Mouse (Mus musculus): ENCODE measurements around the gene Slc1a3.

Gene Slc1a3

DNA sequence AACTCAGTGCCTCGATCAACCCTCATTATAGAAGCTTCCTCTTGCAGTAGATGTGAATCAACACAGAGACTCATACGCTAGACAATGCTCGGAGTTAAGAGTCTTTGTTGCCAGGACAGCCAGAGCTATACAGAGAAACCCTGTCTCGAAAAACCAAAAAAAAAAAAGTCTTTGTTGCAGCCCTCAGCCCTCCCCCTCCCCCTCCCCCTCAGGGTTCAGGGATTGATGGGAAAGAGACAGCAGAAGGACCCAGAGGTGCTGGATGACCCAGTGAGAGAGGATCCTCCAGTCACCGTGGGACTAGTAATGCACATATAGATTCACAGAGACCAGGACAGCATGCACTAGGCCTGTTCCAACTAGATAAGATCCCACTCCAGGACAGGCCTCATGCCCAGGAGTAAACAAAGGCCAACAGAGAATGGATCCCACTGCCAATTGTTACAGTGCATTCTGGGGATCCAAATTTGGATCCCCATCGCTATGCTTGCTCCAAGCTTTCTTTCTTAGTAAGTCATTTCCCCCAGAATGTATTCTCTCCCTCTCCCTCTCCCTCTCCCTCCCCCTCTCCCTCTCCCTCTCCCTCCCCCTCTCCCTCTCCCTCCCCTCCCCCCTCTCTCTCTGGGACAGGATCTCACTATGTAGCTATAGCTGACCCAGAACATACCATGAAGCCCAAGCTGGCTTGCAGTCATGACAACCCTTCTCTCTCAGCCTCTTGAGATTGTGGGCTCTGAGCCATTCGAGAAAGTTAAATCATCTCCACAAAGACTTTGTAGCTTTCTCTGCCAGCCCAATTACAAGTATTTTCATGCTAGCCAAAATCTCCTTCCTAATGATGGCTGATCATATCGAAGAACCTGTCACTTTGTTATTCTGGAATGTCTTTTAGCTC, 52.2 kb downstream of the Slc1a3 start:
- no peak for DNase-seq (ENCODE audit: low read depth)

DNA sequence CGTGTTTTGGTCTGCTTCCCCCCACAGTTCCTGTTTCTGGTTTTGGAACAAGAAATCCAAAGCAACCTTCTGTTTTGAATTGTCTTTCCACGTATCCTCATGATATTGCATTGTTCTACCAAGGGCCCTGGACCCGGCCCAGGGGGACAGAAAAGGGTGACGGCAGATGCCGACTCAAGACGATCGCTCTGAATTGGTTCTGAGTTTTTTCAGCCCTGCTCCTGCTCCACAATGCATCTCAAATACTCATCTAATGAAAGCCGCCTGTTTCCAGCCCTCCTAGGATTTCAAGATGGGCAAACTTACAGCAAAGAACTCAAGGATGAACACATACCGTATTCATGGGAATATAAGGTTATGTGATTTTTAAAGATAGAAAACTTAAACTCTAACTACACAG, 55.3 kb downstream of the Slc1a3 start:
- no peak for DNase-seq (ENCODE audit: low read depth)

DNA sequence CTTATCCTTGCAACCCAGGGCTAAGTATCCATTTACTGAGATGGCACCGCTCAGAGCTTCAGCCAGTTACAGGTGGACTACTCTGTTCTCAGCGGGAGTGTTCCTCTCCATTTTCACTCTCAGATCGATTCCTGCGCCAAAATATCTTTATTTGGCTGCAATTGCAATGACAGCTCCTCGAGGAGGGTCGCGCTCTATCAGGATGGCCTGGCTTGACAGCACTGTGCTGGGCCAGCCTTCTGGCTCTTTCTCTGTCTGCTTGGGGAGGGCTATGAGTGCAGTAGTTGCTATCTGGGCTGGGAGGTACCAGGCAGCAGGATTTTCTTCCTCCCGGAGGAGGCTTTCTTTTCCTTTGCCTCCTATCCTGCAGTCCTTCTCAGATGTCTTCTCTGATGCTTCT, 57.9 kb downstream of the Slc1a3 start:
- DNase-seq (ENCODE audit: low read depth) = no peak

DNA sequence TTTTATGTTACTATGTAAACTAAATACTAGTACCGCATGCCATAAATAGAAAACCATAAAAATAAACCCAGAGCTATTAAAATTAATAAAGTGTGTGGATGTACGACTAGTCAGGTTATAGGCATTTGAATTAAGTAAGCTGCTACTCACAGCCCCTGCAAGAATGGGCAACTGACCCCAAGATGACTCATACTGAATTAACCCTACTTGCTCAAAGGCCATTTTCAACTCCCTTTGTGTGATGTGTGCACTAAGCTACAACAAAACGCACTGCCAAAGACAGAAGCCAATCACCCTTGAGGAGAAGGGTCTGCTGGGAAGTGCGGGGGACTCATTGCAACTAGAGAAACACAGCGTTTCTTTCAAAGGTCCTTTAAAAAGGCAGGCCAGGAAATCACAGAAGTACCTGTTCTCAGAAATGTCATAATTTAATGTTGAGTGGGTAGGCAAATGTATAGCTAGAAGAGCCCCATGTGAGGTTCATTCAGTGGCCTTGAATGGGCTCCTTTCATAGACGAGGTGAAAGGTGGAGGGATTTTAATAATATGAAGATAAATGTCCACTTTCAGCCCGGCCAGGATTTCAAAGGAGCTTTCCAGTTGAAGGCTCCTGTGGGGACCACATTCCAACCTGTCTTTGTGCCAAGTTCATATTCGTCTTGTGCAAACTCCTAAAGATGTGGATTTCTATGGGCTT, 66.4 kb downstream of the Slc1a3 start:
- no peak for DNase-seq (ENCODE audit: low read depth)

DNA sequence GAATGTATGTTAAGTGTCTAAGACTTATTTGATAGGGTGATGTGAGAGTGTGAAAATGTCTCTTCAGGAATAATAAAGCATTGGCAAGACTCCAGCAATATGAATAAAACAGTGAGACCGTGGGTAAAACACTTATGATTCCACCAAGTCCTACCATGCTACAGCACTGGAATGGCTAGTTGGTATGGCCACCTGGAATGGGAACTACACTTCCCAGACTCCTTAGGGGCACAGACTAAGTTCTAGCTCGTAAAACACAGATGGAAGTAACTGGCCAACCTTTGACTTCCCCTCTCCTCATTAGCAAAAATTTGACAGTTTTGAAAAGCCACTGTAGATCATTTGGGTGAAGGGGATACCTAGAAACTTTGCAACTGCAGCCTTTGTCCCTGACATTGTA, 70.7 kb downstream of the Slc1a3 start:
- no peak for DNase-seq (ENCODE audit: low read depth)

DNA sequence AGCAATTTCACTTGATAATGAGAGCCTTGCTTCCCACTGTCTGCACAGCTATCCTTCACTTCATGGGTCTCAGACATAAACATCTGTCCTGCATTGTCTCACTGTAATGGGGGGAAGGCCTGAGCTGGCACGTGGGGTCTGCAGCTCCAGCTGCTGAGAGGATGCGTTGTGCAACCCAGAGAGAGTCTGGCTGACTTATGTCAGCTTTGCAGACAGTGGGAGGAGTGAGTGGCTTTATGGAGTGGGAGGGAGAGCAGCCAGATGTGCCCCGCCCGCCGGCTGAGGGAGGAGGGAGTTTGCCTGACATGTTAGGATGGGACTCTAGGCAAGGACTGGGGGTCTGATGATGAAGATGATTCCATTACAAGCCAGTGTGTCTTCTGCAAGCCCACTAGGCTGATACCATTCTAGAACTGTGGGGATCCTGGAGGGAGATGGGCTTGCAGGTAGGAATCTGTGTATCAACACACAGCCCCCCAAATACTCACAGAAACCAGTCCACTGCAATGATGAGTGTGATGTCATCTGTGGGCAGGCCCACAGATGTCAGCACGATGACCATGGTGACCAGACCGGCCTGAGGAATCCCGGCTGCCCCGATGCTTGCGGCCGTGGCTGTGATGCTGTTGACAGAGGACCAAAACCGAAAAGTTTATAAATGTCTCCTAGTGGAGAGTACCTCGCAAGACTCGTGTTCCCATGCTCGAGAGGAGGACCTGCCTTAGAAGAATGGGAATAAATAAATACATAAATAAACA, 71.8 kb downstream of the Slc1a3 start:
- DNase-seq (ENCODE audit: low read depth) = no peak

DNA sequence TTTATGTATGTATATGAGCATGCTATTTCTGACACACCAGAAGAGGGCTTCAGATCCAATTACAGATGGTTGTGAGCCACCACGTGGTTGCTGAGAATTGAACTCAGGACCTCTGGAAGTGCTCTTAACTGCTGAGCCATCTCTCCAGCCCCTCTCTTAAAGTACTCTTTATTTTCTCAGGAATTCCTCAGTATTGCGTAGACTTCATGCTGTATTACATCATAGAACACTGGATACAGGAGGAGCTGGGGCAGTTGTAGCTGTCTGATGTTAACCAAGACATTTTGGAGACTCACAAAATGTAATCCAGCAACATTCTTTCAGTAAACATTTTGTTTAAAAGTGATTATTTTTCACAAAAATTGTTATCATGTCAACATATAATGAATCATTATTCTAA, 73.3 kb downstream of the Slc1a3 start:
- DNase-seq (ENCODE audit: low read depth) = no peak

DNA sequence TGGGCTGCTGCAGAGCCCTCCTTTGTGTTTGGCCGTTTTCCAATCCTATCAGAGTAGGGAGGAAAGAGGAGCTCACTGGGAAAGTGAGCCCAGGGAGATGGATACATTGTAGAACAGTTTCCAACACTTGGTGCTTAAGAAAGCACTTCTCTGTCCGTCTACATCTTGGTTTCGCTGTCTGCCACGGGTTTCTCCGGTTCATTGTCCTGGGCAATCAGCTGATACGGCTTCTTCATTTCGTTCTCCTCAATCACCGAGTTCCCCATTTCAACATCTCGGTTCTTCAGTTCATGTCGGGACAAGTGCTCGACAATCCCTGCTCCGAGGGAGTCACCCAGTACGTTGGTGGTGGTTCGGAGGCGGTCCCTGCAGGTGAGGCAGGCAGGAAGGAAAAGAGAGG, 74.6 kb downstream of the Slc1a3 start:
- no peak for DNase-seq (ENCODE audit: low read depth)

DNA sequence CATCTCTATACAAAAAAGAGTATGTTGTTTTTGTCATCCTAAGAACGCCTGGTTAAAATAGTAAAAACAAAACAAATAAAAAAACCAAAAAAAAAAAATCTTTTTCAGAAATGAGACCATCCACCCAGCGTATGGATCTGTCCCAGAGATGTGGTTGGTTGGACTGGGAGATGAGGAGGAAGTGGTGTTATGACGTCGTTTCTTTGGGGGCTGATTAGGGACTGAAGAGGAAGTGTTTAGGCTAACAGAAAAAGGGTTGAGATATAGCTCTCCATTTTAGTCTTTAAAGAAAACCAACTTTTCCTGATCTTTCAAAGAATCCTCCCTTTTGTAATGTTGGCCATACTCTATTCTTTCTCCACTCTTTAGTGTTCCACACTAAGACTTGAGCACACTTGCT, 75.8 kb downstream of the Slc1a3 start:
- no peak for DNase-seq (ENCODE audit: low read depth)

DNA sequence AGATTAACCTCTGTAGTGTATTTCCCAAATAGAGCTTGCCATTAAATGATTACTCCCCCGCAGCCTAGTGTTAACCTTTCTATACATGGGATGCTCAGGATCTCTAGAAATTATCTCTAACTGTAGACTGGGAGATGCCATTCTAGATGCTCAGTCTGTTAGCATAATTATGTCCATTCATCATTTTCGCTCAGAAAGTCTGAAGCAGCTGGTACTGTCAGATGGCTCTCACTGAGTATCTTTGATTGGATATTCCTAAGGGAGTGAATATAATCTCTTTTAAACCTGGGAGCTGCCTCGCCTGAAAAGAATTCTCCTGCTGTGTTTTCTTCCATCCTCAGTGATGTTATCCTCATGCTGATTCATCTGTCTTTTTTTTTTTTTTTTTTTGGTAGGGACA, 76.2 kb downstream of the Slc1a3 start:
- DNase-seq (ENCODE audit: low read depth) = no peak

DNA sequence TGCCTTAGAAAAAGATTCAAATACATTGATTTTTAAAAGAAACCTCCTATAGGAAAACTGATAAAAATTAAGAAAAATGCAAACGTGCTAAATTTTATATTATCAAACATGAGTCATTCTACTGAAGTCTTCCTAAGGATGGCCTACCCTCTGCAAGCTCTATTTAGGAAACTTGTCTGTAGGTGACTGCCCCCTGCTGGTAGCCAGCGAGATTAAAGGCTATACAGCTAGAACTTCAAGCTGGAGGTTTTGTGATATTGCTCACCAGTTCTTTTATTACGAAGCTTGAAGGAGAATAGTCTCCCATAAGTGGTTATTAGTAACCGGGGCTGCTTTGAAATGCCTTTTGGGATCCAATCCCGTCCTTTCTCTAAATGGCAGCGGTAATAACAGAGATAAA, 77.2 kb downstream of the Slc1a3 start:
- no peak for DNase-seq (ENCODE audit: low read depth)

DNA sequence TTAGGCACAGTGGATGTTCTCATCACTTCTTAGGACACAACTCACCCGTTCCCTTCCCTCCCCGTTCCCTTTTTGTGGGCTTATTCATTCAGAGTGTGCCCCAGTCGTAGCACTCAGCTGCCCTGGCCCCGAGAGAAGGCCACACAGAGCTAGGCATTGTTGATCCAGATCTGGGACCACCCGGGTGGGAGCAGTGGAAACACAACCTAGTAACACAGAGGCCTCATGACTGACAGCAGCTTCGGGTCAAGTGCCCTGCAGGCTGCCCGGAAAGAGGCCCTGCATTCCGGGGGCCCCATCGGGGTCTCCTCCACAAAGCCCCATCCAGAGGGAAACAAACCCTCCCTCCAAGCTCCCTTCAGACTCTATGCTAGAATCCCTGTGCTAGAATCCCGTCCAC, 78.2 kb downstream of the Slc1a3 start:
- DNase-seq (ENCODE audit: low read depth) = no peak

DNA sequence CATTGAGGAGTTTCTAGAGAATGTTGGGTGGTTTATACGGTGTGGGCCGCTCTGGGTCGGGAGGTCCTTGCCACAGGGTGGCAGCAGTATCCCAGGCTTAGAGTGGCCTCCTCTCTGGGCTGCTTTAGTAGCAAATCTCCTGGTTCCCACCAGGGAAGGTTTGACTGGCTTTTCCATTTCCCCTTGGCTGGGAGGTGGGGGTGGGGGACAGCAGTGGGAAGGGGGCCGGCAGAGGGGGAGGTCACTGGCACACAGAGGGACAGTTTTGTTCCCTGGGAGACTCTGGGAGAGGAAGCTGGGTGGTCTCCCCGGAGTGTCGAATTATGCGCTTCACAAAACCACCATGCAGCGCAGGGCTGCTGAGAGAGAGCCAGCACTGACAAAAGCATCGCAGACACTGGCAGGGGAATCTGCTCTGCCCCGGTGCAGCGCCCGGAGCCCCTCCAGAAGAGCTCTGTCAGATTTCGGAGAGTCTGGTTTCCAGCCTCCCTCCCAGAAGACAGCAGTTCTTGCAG, 81.2 kb downstream of the Slc1a3 start:
- no peak for DNase-seq (ENCODE audit: low read depth)

DNA sequence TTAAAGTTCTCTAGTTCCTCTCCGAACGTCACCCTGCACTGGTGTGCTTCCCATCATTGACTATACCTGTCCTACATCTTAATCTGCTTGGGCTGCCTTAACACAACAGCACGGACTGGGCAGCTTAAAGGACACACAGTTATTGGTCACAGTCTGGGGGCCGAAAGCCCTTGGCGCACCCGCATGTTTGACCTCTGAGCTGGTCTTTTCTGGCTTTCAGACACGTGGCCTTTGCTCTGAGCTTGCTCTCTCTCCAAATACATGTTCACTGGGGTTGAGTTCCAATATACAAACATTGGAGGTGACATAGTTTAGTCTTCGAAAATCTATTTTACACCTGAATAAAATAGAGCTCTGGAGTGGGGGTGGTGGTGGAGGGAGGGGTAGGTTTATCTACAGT, 82.4 kb downstream of the Slc1a3 start:
- no peak for DNase-seq (ENCODE audit: low read depth)

DNA sequence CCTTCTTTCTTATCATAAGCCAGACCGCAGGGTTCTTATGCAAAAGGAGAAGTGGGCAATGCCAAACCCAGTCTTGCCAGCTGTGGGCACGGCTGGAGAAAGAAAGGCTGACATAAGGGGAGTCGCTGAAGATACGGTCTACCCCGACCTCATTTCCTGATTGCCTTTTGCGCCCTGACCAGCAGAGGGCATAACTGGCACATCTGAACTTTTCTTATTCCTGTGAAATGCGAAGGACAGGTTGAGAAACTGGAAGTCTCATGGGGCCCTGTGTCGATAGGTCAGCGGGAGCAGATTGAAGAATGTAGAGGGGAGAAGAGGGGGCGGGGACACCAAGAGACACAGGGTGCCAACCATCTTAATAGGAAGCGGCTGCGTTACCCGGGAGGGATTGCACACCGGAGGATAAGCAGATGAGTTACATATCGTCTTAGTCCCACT, 83.4 kb downstream of the Slc1a3 start:
- peak; percentile 76 for DNase-seq (ENCODE audit: low read depth)

DNA sequence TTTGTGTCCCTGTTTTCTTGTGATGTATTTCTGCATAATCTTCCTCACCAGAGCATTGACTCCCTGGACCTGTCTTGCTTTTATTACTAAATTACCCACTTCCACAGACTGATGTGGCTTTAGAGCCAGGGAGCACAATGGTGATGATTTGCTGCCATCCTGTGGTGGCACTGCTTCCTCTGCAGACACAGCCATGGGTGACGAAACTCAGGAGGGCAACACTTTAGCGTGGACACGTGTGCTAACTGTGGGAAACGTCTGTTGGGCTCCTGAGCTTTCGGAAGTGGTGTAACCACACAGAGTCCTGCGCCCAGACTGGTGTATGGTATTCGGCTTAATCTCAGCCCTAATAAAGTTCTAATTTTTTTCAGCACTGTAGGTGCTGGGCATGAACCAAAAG, 85.2 kb downstream of the Slc1a3 start:
- peak; percentile 65 for DNase-seq (ENCODE audit: low read depth)

DNA sequence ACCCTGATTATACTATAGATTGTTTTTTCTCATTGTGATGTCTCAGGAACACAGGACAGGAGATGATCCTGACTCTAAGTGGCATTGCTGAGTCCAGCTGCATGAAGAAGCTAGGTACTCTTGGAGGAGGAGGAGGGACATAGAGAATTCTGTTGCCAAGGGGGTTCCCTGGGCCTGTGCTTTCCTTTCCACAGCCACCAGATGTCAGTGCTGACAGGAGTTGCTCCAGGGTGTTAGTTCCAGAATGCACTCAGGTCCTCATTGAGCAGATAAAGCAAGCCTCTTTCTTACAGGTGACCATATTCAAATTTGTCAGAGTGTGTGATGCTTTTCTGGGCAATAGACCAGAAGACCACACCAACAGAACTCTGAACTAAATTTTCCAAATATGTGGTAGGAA, 86.7 kb downstream of the Slc1a3 start:
- DNase-seq (ENCODE audit: low read depth) = no peak

DNA sequence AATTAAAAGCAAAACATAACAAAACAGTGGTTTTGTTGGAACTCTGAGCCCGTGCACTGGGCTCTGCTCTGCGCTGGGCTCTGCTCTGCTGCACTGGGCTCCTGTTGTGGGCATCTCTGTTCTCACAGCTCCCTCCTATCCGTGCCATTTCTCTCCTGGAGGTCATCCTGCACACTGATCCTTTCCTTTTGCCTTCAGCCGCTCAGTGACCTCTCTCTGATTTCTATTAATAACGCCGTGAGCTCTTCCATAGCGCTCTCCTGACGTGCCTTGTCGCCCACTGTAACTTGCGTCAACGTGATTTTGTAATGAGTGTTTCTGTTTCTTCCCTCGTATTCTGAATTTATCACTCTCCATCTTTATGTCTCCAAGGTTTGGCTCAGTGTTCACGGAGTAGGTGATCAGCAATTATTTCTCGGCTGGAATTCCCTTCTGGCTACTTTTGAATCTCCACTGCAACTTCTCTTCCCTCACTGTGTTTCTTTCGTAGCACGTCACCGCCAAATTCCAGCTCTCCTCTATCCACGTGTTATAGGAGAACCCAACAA, 91.0 kb downstream of the Slc1a3 start:
- DNase-seq (ENCODE audit: low read depth) = no peak

DNA sequence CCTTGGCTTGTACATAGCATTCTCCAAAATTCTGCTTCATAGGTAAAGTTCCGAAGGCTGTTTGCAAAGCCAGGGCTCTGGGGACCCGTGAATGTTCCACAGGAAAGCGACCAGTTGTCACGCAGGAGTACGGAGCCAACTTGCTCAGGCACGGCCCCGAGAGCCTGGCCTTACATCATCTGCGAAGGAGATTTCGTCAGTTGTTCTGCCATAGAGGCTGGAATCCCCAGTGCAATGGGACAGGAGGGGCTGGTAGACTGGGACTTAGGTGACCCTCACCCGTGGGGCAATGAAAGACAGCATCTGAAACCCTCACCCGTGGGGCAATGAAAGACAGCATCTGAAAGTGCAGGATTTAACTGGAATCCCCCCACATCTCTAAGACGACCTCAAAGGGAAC, 94.3 kb downstream of the Slc1a3 start:
- no peak for DNase-seq (ENCODE audit: low read depth)

DNA sequence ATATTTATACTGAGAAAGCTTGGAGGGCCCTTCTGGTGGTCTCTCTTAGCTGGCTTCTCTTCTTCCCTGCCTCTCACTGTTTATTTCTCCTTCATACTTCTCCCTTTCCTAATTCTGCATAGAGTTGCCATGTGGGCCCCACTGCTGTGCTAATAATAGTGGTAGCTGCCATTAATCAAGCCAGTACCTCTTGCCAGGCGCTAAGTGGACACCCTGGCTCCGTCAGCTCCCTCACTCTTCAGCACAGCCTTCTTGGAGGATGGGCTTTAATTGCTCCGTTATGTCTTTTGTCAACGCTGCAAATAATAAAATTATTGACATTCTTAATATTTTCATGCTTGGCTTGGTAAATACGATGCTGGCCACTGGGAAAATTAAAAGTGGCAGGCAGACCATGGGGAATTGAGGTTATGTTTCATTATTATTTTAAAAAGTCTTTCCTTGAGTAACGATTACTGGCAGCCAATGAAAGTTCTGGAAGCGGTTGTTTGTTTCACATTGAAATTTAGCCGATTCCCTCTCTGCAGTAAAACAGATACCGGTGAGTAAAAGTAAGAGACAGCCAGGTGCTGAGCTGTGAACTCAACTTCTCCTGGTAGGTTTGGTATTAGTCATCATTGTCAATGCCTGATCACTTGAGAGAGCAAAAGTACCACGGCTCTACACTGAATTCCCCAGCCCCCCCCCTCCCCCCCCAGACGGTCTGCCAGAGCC, 94.9 kb downstream of the Slc1a3 start:
- DNase-seq (ENCODE audit: low read depth) = no peak

DNA sequence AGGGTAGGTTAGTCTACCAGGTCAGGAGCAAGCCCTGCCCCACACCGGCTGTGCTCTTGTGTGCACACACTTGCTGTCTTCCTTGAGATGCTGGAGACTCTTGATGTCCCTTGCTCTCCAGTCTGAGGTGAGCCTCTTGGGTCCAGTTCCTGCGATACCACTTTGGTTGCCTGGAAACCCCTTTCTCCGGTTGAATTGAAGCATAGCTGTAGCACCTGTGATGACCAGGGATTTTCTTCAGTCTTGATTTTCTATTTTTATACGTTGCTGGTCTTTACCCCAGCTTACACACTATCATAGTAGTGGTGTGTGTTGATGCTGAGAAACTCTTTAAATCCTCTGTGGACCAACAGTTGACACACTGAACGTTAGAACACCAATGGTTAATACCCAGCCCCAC, 95.9 kb downstream of the Slc1a3 start:
- no peak for DNase-seq (ENCODE audit: low read depth)
